Mouse (Mus musculus): ENCODE data around the gene Sec24d. TPM values are rescaled to one million over a fixed set of nuclear protein-coding genes. Genes with fewer than 3 reads are reported as not detected.
A peak's percentile ranks its signal among the peaks of the same experiment; 100 is the strongest.

Gene Sec24d
- polyA plus RNA-seq, 1 experiment: 41.5 TPM

DNA sequence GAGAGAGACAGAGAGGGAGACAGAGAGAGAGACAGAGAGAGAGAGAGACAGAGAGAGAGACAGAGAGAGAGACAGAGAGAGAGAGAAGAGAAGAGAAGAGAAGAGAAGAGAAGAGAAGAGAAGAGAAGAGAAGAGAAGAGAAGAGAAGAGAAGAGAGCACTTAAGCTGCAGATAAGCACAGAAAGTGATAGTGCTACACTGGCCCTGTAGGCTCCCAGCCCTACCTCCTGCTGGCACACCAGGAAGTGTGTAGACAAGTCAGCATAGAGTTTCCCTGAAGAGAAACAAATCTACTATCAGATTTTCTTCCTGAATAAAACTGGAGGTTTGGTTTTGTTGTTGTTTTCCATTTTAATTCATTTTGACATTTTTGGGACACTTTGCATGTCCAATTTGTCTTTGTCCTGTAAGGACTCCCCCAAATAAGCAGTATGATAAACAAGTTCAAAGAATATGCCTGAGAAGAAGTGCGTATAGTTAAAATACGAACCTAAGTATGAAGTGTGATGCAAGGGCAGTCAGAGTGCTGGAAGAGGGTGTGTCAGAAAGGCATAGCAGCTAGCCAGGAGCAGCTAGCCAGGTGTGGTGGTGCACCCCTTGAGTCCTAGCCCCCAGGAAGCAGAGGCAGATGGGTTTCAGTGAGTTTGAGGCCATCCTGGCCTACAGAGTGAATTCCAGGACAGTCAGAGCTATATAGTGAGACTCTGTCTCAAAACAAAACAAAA is 65.2 kb downstream of the Sec24d start:
- no peak for DNase-seq
- no peak for TF ChIP-seq CTCF (IDR thresholded peaks at IDR 0.05; ENCODE audit: insufficient read depth, low read length)
- no peak for TF ChIP-seq POLR2A (IDR thresholded peaks at IDR 0.05; ENCODE audit: borderline replicate concordance, extremely low read depth, low read depth, low read length)
- 61% methylated on average over 2 of the region's 2 CpGs for WGBS
- H3K4me3 ChIP-seq (replicated peaks; ENCODE audit: extremely low read depth, low read depth, low read length): no peak overlapping the region
- H3K4me1 ChIP-seq (ENCODE audit: control insufficient read depth, insufficient read depth, low read length): peaks cover 5% of the 10 kb centered on the region

DNA sequence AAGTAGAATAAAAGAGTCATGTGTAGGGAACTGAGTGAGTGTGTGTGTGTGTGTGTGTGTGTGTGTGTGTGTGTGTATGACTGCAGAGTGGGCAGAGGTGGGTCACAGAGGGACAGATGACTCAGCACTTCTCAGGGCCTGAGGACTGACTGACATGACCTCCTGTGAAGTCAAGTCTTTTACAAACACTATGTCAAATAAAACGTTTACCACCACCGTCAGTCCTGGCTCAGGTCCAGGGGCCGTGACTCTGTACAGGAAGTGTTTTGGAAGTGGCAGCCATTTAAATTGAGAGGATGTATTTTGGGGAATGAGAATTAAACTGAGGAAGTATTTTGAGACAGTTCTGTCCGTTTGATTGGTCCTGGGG is 65.8 kb downstream of the Sec24d start:
- 6% methylated on average over 4 of the region's 4 CpGs for WGBS
- DNase-seq: peak; percentile 25
- H3K4me3 ChIP-seq (replicated peaks; ENCODE audit: extremely low read depth, low read depth, low read length): no peak overlapping the region
- TF ChIP-seq CTCF (IDR thresholded peaks at IDR 0.05; ENCODE audit: insufficient read depth, low read length) (no peak), POLR2A (IDR thresholded peaks at IDR 0.05; ENCODE audit: borderline replicate concordance, extremely low read depth, low read depth, low read length) (no peak)
- peaks cover 5% of the 10 kb centered on the region for H3K4me1 ChIP-seq (ENCODE audit: control insufficient read depth, insufficient read depth, low read length)

DNA sequence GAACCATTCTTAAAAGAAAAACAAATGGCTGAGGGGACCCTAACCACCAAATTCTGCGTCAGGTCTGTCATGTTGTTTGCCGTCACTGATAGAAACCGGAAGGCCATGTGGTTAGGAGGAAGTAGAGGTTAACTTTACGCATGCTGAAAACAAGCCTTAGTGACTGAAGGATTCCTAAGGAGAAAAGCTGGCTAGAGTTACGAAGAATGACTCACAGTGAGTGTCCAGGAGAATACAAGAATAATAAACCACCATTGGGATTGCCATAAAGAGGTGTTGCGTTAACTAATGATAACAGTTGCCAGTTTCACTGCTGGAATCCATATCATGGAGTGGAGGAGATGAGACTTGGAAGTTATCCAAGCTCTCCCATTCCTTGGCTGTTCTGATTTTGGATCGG is 67.7 kb downstream of the Sec24d start:
- H3K4me1 ChIP-seq (ENCODE audit: control insufficient read depth, insufficient read depth, low read length): peaks cover 5% of the 10 kb centered on the region
- TF ChIP-seq CTCF (IDR thresholded peaks at IDR 0.05; ENCODE audit: insufficient read depth, low read length) (no peak), POLR2A (IDR thresholded peaks at IDR 0.05; ENCODE audit: borderline replicate concordance, extremely low read depth, low read depth, low read length) (no peak)
- DNase-seq: no peak
- H3K4me3 ChIP-seq (replicated peaks; ENCODE audit: extremely low read depth, low read depth, low read length): no peak overlapping the region
- WGBS: 35% methylated on average over 7 of the region's 7 CpGs

DNA sequence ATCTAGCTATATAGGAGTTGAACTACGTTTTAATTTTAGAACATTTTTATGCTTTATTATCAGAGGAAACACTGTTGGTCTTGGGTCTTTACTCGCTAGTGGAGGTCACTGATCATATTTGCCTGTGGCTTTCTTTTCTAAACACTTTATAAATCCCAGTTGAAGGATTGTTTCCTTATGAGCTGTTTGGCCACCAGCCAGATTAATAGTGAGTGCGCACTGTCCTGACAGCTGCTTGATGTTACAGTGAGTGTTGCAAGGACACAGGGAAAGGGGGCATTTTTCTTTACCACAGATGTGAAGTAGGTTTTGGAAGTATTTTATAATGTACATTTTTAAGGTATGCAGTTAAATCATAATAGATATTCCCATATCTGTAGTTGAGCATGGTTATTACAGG is 68.2 kb downstream of the Sec24d start:
- DNase-seq: no peak
- H3K4me3 ChIP-seq (replicated peaks; ENCODE audit: extremely low read depth, low read depth, low read length): no peak overlapping the region
- no peak for TF ChIP-seq CTCF (IDR thresholded peaks at IDR 0.05; ENCODE audit: insufficient read depth, low read length)
- no peak for TF ChIP-seq POLR2A (IDR thresholded peaks at IDR 0.05; ENCODE audit: borderline replicate concordance, extremely low read depth, low read depth, low read length)
- WGBS: 14% methylated on average over 3 of the region's 3 CpGs
- peaks cover 5% of the 10 kb centered on the region for H3K4me1 ChIP-seq (ENCODE audit: control insufficient read depth, insufficient read depth, low read length)

DNA sequence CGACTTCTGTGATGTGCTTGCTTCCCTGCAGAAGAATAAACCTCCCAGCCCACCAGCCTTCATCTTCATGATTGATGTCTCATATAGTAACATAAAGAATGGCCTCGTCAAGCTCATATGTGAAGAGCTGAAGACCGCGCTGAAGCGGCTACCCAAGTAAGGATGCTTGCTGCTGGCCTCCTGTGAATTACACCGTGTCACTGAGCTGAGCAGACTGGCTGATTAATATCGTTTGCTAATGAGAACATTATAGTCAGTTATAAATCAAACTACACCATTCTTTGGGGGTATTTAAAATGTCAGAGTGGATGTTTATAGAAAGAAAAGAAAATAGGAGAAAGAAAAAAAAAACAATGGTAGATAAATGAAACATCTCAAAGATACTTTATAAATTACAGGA is 69.2 kb downstream of the Sec24d start:
- H3K4me3 ChIP-seq (replicated peaks; ENCODE audit: extremely low read depth, low read depth, low read length): no peak overlapping the region
- DNase-seq: no peak
- H3K4me1 ChIP-seq (ENCODE audit: control insufficient read depth, insufficient read depth, low read length): peaks cover 5% of the 10 kb centered on the region
- no peak for TF ChIP-seq CTCF (IDR thresholded peaks at IDR 0.05; ENCODE audit: insufficient read depth, low read length)
- TF ChIP-seq POLR2A (IDR thresholded peaks at IDR 0.05; ENCODE audit: borderline replicate concordance, extremely low read depth, low read depth, low read length): no peak
- WGBS: 78% methylated on average over 7 of the region's 7 CpGs

DNA sequence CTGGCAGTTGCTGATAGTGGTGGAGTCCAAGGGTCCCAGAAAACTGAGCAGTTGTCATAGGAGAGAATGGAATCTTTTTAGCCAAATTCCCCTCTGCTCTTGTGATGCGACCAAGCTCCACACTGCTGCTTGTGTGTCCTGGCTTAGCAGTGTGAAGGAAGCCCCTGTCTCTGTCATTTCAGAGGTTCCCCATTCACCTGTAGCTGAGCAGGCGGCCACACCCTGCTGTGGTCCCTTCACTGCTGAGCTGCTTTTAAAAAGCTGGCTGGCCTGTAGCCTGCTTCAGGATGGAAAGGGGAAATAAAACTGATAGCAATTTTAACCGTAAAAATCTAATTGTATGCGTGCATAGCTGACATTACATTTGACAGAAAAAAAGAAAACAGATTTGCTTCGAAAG is 69.7 kb downstream of the Sec24d start:
- WGBS: 81% methylated on average over 5 of the region's 5 CpGs
- Histone ChIP-seq H3K4me3 (replicated peaks; ENCODE audit: extremely low read depth, low read depth, low read length) (no peak overlapping the region), H3K4me1 (ENCODE audit: control insufficient read depth, insufficient read depth, low read length) (peaks cover 5% of the 10 kb centered on the region)
- no peak for DNase-seq
- TF ChIP-seq CTCF (IDR thresholded peaks at IDR 0.05; ENCODE audit: insufficient read depth, low read length): no peak
- no peak for TF ChIP-seq POLR2A (IDR thresholded peaks at IDR 0.05; ENCODE audit: borderline replicate concordance, extremely low read depth, low read depth, low read length)

DNA sequence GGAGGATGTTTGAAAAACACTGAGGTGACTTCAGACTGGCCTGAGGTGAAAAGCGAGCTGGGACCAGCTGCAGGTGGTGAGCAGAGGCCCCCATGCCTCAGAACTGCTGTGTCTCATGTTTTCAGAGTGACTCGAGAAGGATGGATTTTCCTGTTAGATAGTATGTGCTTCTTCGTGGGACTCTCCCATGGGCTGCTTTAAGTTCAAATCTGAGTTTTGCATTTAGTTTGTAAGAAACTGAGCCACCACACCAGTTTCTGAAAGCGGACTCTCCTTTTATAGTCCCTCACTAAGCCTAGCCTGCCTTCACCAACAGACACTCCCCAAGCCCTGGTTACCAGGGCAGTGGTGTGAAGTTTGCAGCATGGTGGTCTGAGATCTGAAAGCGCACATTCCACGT is 70.6 kb downstream of the Sec24d start:
- H3K4me3 ChIP-seq (replicated peaks; ENCODE audit: extremely low read depth, low read depth, low read length): no peak overlapping the region
- H3K4me1 ChIP-seq (ENCODE audit: control insufficient read depth, insufficient read depth, low read length): peaks cover 3% of the 10 kb centered on the region
- DNase-seq: no peak
- WGBS: 90% methylated on average over 6 of the region's 6 CpGs
- no peak for TF ChIP-seq CTCF (IDR thresholded peaks at IDR 0.05; ENCODE audit: insufficient read depth, low read length)
- TF ChIP-seq POLR2A (IDR thresholded peaks at IDR 0.05; ENCODE audit: borderline replicate concordance, extremely low read depth, low read depth, low read length): no peak

DNA sequence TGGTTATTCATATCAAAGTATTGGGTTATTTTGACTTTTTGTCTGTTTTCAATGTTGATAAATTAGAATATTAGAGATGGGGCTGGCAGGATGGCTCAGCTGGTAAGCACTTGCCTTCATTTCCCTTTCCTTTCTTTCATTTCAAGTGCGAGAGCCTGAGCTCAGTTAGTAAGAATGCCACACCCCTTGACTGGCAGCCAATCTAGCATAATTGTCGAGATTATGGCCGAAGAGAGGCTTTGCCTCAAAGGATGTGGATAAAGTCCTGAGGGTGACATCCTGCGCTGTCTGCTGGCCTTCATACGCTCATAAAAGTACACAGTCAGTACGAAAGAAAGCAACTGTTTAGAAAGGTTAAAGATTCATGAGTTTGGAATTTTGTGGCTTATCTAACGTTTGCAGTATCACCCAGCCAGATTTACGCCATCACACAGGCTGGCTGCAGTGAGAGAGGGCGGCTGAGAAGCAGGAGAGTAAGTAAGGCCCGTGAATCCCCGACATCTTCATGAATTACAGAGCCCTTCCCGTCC is 71.5 kb downstream of the Sec24d start:
- 63% methylated on average over 12 of the region's 12 CpGs for WGBS
- Histone ChIP-seq H3K4me1 (ENCODE audit: control insufficient read depth, insufficient read depth, low read length) (peaks cover 3% of the 10 kb centered on the region), H3K4me3 (replicated peaks; ENCODE audit: extremely low read depth, low read depth, low read length) (no peak overlapping the region)
- TF ChIP-seq CTCF (IDR thresholded peaks at IDR 0.05; ENCODE audit: insufficient read depth, low read length) (no peak), POLR2A (IDR thresholded peaks at IDR 0.05; ENCODE audit: borderline replicate concordance, extremely low read depth, low read depth, low read length) (no peak)
- DNase-seq: no peak

DNA sequence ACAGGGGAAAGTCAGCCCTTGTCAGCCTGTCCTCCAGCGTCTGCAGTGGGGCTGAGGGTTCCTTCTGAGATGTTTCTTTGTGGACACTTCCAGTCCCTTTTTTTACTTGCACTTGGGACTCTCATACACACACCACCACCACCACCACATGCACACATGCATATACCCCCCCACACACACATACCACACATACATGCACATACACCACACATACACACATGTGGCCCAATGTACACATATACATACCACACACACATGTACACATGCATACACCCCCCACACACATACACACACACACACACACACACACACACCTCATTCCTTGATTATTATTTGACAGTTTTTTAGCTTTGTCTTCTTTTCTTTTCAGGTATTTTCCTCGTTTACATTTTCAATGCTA is 73.8 kb downstream of the Sec24d start:
- Histone ChIP-seq H3K4me1 (ENCODE audit: control insufficient read depth, insufficient read depth, low read length) (no peaks in the 10 kb centered on the region), H3K4me3 (replicated peaks; ENCODE audit: extremely low read depth, low read depth, low read length) (no peak overlapping the region)
- DNase-seq: no peak
- WGBS: 100% methylated on average over 2 of the region's 2 CpGs
- TF ChIP-seq POLR2A (IDR thresholded peaks at IDR 0.05; ENCODE audit: borderline replicate concordance, extremely low read depth, low read depth, low read length): no peak

DNA sequence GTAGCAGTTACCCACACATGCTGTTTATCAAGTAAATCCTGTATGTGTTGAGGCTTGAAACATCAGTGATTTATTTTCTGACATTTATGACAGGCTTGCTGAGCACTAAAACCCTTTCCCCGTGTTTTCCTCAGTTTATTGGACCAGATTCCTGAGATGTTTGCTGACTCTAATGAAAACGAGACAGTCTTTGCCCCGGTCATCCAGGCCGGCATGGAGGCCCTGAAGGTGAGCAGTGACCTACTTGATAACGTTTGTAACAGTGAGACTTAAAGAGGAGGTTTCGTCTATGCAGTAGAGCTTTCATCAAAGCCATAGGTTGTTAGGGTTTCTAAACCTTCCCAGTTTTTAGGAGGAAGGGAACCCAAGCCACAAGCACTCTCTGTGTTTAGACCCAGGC is 76.4 kb downstream of the Sec24d start:
- no peak for DNase-seq
- no peaks in the 10 kb centered on the region for H3K4me1 ChIP-seq (ENCODE audit: control insufficient read depth, insufficient read depth, low read length)
- H3K4me3 ChIP-seq (replicated peaks; ENCODE audit: extremely low read depth, low read depth, low read length): no peak overlapping the region
- 76% methylated on average over 6 of the region's 6 CpGs for WGBS
- no peak for TF ChIP-seq POLR2A (IDR thresholded peaks at IDR 0.05; ENCODE audit: borderline replicate concordance, extremely low read depth, low read depth, low read length)
- TF ChIP-seq CTCF (IDR thresholded peaks at IDR 0.05; ENCODE audit: insufficient read depth, low read length): no peak

All from lung, adult 2 months (tissue).